Mouse (Mus musculus) urinary bladder, postnatal 25 days (tissue): ENCODE measurements at regions not wholly inside any gene's neighbourhood (a gene's known extent, or its start where the extent isn't known, plus 50 kb on each side); places are given as distances from the start of the nearest gene placed in this dataset.

Source experiments
- DNase-seq: peaks from one replicate; pipeline ENCODE4 v3.0.0; 2022; ENCODE audit warnings: low spot score

- no peak for DNase-seq
These were observed 409.7 kb upstream of the Plxna2 start for GRCm38 (mm10) chr1:194208034-194209000.

GRCm38 (mm10) chr1:194197516-194197915 lies 420.5 kb upstream of the Plxna2 start:
- DNase-seq = no peak

GRCm38 (mm10) chr1:194182293-194182692 lies 435.7 kb upstream of the Plxna2 start:
- no peak for DNase-seq

GRCm38 (mm10) chr1:194161469-194161868 lies 456.5 kb upstream of the Plxna2 start:
- DNase-seq = no peak

GRCm38 (mm10) chr1:194160761-194161461 lies 457.1 kb upstream of the Plxna2 start:
- no peak for DNase-seq

GRCm38 (mm10) chr1:194157268-194157667 lies 460.8 kb upstream of the Plxna2 start:
- no peak for DNase-seq

GRCm38 (mm10) chr1:194148416-194149364 lies 469.3 kb upstream of the Plxna2 start:
- DNase-seq = no peak

GRCm38 (mm10) chr1:194117631-194118360 lies 500.2 kb upstream of the Plxna2 start:
- no peak for DNase-seq

GRCm38 (mm10) chr1:194114399-194114798 lies 503.6 kb upstream of the Plxna2 start:
- no peak for DNase-seq

GRCm38 (mm10) chr1:194111931-194112330 lies 506.1 kb upstream of the Plxna2 start:
- DNase-seq = no peak

GRCm38 (mm10) chr1:194109172-194110071 lies 508.6 kb upstream of the Plxna2 start:
- no peak for DNase-seq

GRCm38 (mm10) chr1:194108132-194108531 lies 509.9 kb upstream of the Plxna2 start:
- DNase-seq = no peak

GRCm38 (mm10) chr1:194107271-194107938 lies 510.6 kb upstream of the Plxna2 start:
- no peak for DNase-seq

GRCm38 (mm10) chr1:194089918-194090548 lies 528.0 kb upstream of the Plxna2 start:
- DNase-seq = no peak

- DNase-seq = no peak
These were observed 559.5 kb upstream of the Plxna2 start for GRCm38 (mm10) chr1:194058512-194058911.

GRCm38 (mm10) chr1:194056544-194056943 lies 561.5 kb upstream of the Plxna2 start:
- no peak for DNase-seq

GRCm38 (mm10) chr1:194049746-194050351 lies 568.2 kb upstream of the Plxna2 start:
- DNase-seq = no peak
